Mouse (Mus musculus): Measurements from ENCODE around the gene Arfgef2.

Arfgef2 gene

GRCm38 (mm10) chr2:166806813-166807212 lies 1.4 kb downstream of the Arfgef2 start:
- no peak for DNase-seq (ENCODE audit: low spot score)

GRCm38 (mm10) chr2:166809499-166809898 lies 4.1 kb downstream of the Arfgef2 start:
- DNase-seq (ENCODE audit: low spot score) = no peak

GRCm38 (mm10) chr2:166810821-166811220 lies 5.4 kb downstream of the Arfgef2 start:
- no peak for DNase-seq (ENCODE audit: low spot score)

- DNase-seq (ENCODE audit: low spot score) = no peak
These were observed 13.2 kb downstream of the Arfgef2 start for GRCm38 (mm10) chr2:166818463-166819143.

- no peak for DNase-seq (ENCODE audit: low spot score)
These were observed 14.5 kb downstream of the Arfgef2 start for GRCm38 (mm10) chr2:166819849-166820248.

GRCm38 (mm10) chr2:166820844-166821243 lies 15.5 kb downstream of the Arfgef2 start:
- DNase-seq (ENCODE audit: low spot score) = no peak

- no peak for DNase-seq (ENCODE audit: low spot score)
These were observed 16.0 kb downstream of the Arfgef2 start for GRCm38 (mm10) chr2:166821406-166821805.

GRCm38 (mm10) chr2:166822119-166822826 lies 16.9 kb downstream of the Arfgef2 start:
- no peak for DNase-seq (ENCODE audit: low spot score)

- DNase-seq (ENCODE audit: low spot score) = no peak
These were observed 17.5 kb downstream of the Arfgef2 start for GRCm38 (mm10) chr2:166822901-166823300.

GRCm38 (mm10) chr2:166824386-166824785 lies 19.0 kb downstream of the Arfgef2 start:
- DNase-seq (ENCODE audit: low spot score) = no peak

- no peak for DNase-seq (ENCODE audit: low spot score)
These were observed 19.6 kb downstream of the Arfgef2 start for GRCm38 (mm10) chr2:166824998-166825397.

- DNase-seq (ENCODE audit: low spot score) = no peak
These were observed 21.3 kb downstream of the Arfgef2 start for GRCm38 (mm10) chr2:166826491-166827224.

GRCm38 (mm10) chr2:166828306-166828705 lies 22.9 kb downstream of the Arfgef2 start:
- DNase-seq (ENCODE audit: low spot score) = no peak

GRCm38 (mm10) chr2:166830350-166830749 lies 25.0 kb downstream of the Arfgef2 start:
- DNase-seq (ENCODE audit: low spot score) = no peak

GRCm38 (mm10) chr2:166834091-166834490 lies 28.7 kb downstream of the Arfgef2 start:
- DNase-seq (ENCODE audit: low spot score) = no peak

- no peak for DNase-seq (ENCODE audit: low spot score)
These were observed 29.4 kb downstream of the Arfgef2 start for GRCm38 (mm10) chr2:166834796-166835195.

- DNase-seq (ENCODE audit: low spot score) = no peak
These were observed 30.2 kb downstream of the Arfgef2 start for GRCm38 (mm10) chr2:166835581-166835980.

- no peak for DNase-seq (ENCODE audit: low spot score)
These were observed 36.4 kb downstream of the Arfgef2 start for GRCm38 (mm10) chr2:166841813-166842212.

- DNase-seq (ENCODE audit: low spot score) = no peak
These were observed 45.3 kb downstream of the Arfgef2 start for GRCm38 (mm10) chr2:166850691-166851090.

- no peak for DNase-seq (ENCODE audit: low spot score)
These were observed 46.9 kb downstream of the Arfgef2 start for GRCm38 (mm10) chr2:166852270-166852669.

GRCm38 (mm10) chr2:166855771-166856170 lies 50.4 kb downstream of the Arfgef2 start:
- DNase-seq (ENCODE audit: low spot score) = no peak

- no peak for DNase-seq (ENCODE audit: low spot score)
These were observed 51.0 kb downstream of the Arfgef2 start for GRCm38 (mm10) chr2:166856366-166856765.

- DNase-seq (ENCODE audit: low spot score) = peak; percentile 46
These were observed 51.7 kb downstream of the Arfgef2 start for GRCm38 (mm10) chr2:166857118-166857517.
